Mouse (Mus musculus) B cell, adult 62 days (primary cell): ENCODE results near the gene Gm2174. TPM values are rescaled to one million over a fixed set of nuclear protein-coding genes. Genes with fewer than 3 reads are reported as not detected.

ENCODE experiments used
- total RNA-seq: library from RNA; stranded (reverse); gene quantifications from 4 replicates; pipeline ENCODE4 v1.2.4, GENCODE M21; 2023

The Gm2174 gene
- total RNA-seq, result not detected in 4 replicates

GRCm38 (mm10) chrX:56447524-56448015 lies at the start of gene Gm2174:
Gm2174 (plus strand) TSS chrX:56447965.

GRCm38 (mm10) chrX:56454671-56455371 lies 7.1 kb downstream of the Gm2174 start, which contains the start of gene Ints6l:
Ints6l (plus strand) TSS chrX:56454857.

Other genes with a start within 250 kb of the Gm2174 start
- gene Gm773, start 235.1 kb upstream of the Gm2174 start, total RNA-seq, result not detected in 4 replicates
- not detected in 4 replicates for gene Zfp449, start 101.6 kb upstream of the Gm2174 start, total RNA-seq
- gene Smim10l2a, start 73.4 kb upstream of the Gm2174 start, total RNA-seq, result not detected in 4 replicates
- gene Ints6l, start 6.9 kb downstream of the Gm2174 start, total RNA-seq, result 47.7 to 61.3 TPM (median 50.3 TPM) in 4 replicates
- gene Gm10477, start 76.8 kb downstream of the Gm2174 start, total RNA-seq, result not detected in 4 replicates
- gene Gm648, start 101.6 kb downstream of the Gm2174 start, total RNA-seq, result not detected in 4 replicates
- gene Mmgt1, start 150.1 kb downstream of the Gm2174 start, total RNA-seq, result 8.6 to 9.7 TPM (median 9.1 TPM) in 4 replicates
- gene Slc9a6, start 161.8 kb downstream of the Gm2174 start, total RNA-seq, result 8.4 to 17.3 TPM (median 12.1 TPM) in 4 replicates